Mouse (Mus musculus) heart, postnatal 10 days (tissue): ENCODE results near the gene Bub1b. TPM values are rescaled to one million over a fixed set of nuclear protein-coding genes. Genes with fewer than 3 reads are reported as not detected.
A peak's percentile ranks its signal among the peaks of the same experiment; 100 is the strongest.
"Not testable (repeated sequence)": the region's sequence is repeated elsewhere in the genome, so short reads cannot be mapped to it uniquely, and the experiment has no call there.

Experiments used
- DNase-seq, 2 experiments: peaks; one replicate each; pipeline ENCODE4 v3.0.0; 2021
- intact Hi-C: fragments of 180-260 bp; cut with DNase I; formaldehyde crosslinking; loops from one replicate; pipeline ENCODE4 v1.15.1; 2025
- total RNA-seq, 2 experiments: library from RNA; stranded (reverse); gene quantifications; 2 replicates each; pipeline ENCODE4 v1.2.3; 2021

The Bub1b gene
- 10 to 100 TPM; 15.4 to 15.9 TPM for total RNA-seq

DNA sequence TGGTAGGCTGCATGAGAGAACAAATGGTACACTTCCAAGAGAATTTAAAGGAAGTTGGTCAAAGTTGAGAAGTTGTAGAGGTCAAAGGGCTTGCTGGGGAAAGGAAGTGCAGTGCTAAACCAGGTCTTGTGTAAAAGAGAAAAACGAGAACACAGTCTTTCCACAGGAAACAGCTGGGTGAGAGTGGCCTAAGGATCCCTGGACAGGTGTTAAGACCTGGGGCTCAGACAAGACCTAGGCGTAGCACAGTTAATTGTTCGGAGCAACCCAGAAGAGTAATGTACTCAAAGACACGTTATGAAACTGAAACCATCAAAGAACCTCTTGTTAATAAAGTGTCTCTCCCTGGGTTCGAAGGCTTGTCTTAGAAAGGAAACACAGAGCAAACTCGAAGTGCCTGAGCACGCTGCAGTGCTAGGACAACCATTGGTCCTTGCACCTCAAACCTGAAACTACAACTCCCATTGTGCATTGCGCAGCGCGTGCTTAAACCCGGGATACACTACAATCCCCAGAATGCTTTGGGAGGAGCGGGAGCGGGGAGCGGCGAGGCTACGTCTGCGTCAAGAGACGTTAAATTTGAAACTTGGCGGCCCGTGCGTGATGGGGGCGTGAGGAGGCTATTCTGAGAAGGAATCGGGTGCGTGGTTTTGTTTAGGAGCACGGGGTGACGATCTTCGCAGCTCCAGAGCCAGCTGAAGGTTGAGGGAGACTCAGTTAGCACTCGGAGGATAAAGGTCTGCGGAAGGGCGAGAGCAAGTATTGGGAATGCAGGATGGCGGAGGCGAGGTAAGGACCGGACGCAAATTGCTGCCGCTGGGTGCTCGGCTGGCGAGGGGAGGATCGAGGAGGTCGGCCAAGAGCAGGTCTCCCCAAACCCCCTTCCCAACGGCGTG, at the start of gene Bub1b:
TSS of gene Bub1b (plus strand) at position 539 of the 896 bp plus-strand sequence.
- peak; percentile 95 to 96 for DNase-seq
- intact Hi-C loops, result loop anchor here (2.0 kb wide), 1 partner anchor 49 kb away; the partner anchor contains the start of gene Bmf

GRCm38 (mm10) chr2:118548421-118549221, 49.4 kb upstream of the Bub1b start:
- intact Hi-C loops, result loop anchor here (2.0 kb wide), 2 partner anchors 50 to 58 kb away; partner anchors contain the start of gene Bub1b
- DNase-seq, result peak in 1 of 2 experiments; percentile 22

- intact Hi-C loops, result loop anchor here (2.0 kb wide), 2 partner anchors 49 to 59 kb away; partner anchors contain the start of gene Bub1b
Measured at GRCm38 (mm10) chr2:118549507-118550473, 48.2 kb upstream of the Bub1b start, which contains the start of gene Bmf. Gene Bmf (minus strand): TSS chr2:118549687.

DNA sequence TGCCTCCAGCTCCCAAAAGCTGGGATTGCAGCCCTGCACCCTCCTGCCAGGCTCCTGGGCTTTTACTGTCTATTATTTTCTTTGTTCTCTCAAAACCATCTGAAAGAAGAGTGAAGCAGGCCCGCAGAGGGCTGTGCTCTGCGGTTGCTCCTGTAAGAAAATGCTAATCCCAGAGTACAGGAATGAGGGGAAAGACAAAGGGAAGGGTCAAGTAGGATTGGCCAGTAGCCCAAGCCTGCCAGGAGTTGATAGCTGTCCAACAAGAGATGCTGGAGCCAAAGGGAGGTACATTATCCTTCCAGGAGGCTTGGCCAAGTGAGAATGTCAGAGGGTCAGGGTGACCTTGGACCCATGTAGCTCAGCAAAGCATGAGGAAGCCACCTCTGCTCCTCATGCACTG, 46.4 kb upstream of the Bub1b start:
- intact Hi-C loops, result no loop called here
- DNase-seq, result no peak

More at GRCm38 (mm10) chr2:118549507-118550473, 48.2 kb upstream of the Bub1b start, which contains the start of gene Bmf:
- DNase-seq, result peak; percentile 100

GRCm38 (mm10) chr2:118554356-118554990, 43.5 kb upstream of the Bub1b start:
- intact Hi-C loops, result not testable (repeated sequence)

DNA sequence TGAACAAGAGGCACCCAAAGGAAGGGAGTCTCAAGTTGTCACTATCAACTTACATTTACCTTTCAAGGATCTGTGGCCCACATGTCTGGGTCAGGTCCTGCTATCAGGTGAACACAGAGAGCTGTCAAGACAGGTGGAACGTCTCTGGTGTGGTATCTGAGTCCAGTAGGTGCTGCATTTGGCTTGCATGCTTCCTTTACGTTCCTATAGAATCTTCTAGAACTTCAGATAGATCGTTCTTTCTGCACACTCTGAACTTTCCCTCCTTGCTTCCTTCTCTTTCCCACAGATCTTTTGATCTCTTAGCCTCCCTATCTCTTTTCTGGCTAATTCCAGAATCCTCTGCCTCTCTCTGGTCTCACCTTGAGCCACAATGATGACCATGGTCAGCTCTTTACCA, 39.6 kb upstream of the Bub1b start:
- DNase-seq, result no peak
- intact Hi-C loops, result no loop called here

More at GRCm38 (mm10) chr2:118554356-118554990, 43.5 kb upstream of the Bub1b start:
- peak in 1 of 2 experiments; percentile 56 for DNase-seq

GRCm38 (mm10) chr2:118562015-118562414, 36.0 kb upstream of the Bub1b start:
- no peak for DNase-seq
- intact Hi-C loops, result no loop called here

DNA sequence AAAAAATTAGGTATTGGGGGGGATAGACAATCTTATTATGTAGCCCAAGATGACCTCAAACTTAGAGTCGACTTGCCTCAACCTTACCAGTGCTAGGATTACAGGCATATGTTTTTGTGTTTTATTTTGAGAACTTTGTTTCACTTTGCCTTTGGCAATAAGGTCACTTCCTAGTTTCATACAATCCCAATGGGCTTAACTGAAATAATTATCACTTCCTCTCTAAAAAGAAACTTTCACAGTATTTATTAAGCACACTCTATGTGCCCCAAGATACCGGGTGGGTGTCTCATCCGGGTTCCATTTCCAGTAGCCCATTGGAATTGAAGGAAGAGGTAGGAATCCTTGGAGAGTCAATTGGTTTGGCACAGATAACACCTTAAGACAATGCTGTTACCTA, 35.6 kb upstream of the Bub1b start:
- intact Hi-C loops, result no loop called here
- DNase-seq, result no peak

DNA sequence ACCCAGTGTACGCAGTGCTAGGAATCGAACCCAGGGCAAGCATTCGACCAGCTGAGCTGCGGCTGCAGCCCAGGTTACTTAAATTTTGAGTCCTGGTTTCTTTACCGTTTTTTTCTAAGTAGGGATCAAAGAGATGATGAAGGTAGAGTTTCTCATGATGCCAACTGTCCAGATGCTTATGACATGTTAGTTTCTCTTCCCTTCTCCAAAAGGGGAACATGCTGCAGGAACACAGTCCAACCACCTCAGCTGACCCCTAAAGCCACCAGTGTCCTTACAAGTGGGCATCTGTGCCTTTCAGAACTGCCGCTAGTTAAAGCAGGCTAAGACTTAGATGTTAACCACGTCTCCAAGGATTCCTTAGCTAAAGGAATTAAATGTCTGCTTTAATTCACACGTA, 30.8 kb upstream of the Bub1b start:
- DNase-seq, result no peak
- intact Hi-C loops, result no loop called here

DNA sequence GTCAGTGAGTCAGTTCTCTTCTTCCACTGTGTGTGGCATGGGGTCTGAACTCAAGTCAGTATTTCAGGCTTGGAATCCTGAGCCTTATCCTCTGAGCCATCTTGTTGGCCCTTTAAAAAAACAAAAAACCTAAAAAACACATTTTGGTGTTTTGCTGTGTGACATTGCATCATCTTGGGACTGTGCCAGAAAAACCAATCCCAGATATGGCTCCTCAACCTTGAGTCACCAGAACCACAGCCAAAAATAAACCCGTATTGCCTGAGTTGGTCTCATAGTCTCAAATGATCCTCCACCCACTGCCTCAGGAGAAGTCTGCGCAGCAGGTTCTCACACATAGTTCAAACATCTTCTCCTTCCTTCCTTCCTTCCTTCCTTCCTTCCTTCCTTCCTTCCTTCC, 27.1 kb upstream of the Bub1b start:
- DNase-seq, result no peak

GRCm38 (mm10) chr2:118572183-118572836, 25.7 kb upstream of the Bub1b start:
- intact Hi-C loops, result no loop called here
- no peak for DNase-seq

More for the DNA sequence above, 27.1 kb upstream of the Bub1b start:
- intact Hi-C loops, result no loop called here

DNA sequence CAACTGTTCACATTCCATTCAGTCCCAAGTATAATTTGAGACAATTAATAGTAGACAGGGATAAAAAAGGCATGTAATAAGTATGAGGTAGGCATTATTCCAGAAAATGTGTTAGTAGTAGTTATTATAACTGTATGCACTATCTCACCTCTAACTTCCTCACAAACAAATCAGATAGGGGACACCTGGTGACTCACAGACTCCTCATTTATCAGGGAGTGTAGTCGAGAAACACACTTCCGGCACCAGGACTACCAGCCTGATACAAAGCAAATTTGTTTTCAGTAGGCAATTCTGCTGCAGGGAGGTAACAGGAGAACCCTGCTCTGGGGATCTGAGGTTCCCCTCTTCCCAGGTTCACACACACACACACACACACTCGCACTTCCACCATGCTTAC, 24.9 kb upstream of the Bub1b start:
- no peak for DNase-seq
- intact Hi-C loops, result no loop called here

DNA sequence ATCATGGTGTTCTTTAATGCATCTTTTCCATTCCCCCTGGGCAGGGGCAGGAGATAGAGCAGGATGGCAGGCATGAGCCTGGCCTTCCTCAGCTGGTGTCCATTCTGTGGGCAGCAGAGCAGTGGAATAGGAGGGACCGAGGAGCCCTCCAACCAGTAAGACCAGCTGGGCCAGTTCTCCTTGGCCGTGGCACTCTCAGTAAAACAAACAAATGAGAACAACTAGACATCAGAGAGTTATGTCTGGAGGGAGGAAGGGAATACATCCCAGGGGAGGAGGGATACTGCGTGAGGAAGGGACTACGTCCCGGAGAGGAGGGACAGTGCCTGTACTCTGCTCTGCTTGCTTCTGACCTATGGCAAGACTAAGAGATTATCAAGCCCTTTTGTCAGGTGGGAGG, 12.0 kb upstream of the Bub1b start:
- no peak for DNase-seq
- intact Hi-C loops, result no loop called here

GRCm38 (mm10) chr2:118587686-118588085, 10.3 kb upstream of the Bub1b start:
- DNase-seq, result no peak
- intact Hi-C loops, result no loop called here

DNA sequence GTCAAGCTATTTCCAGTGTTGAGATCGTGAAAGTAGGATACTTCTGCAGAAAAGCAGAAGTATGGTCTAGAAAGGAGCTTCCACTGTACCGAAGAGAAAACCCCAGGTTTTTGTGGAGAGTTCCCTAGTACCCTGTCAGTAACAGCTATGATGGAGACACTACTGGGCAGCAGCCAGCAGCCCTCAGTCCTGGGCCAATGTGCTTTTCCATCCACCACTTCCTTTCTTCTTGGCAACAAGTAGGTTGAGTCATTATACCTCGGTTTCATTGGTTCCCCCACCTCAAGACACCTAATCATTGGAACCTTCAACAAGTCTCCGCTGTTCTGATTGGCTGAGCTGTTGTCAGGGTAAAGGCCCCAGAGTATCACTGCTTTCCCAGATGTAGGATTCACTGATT, 6.9 kb upstream of the Bub1b start:
- DNase-seq, result no peak

DNA sequence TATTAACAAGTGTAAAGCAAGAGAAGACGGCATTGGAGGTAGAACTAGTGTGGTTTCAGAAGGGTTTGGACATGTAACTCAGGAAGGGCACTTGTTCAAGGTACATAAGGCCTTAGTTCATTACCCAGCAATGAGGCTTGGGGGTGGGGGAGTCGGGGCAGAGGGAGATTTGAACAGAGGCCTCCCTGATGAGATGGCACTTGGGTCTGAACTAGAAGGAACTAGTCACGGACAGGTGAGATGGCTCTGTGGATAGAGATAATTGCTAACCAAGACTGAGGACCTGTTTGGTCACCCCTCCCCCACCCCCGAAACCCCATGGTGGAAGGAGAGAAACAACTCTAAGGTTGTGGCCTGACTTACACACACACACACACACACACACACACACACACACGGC, 1.1 kb downstream of the Bub1b start:
- DNase-seq, result no peak
- intact Hi-C loops, result loop anchor here (2.0 kb wide), 1 partner anchor 50 kb away; the partner anchor contains the start of gene Bmf

More for the DNA sequence above, 6.9 kb upstream of the Bub1b start:
- intact Hi-C loops, result no loop called here

DNA sequence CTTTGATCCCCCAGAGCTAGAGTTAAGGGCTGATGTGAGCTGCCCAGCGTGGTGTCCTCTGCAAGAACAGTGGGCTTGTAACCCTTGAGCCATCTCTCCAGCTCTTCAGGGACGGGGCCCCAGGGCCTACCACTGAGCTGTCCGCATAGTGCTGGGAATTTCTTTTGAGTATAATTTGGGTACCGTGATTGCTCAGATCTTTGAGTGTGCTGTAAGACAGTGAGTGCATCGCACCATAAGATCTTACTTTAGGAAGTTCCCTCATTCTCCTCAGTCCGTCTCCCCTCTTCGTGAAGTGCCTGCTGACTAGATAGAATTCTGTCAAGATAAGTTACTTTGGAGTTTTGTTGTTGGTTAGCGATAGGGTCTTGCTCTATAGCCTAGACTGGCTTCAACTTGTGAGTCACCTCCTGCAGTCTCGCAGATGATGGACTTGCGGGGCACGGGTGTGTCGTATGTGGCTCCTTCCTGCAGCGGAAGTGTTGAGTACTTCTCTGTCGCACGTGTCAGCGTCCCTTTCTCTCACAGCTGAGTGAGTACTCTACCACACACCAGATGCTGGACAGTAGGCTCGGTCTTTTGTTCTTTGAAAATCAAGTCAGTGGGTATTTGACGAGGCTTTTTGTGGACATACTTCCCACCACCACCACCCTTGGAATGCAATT, 3.7 kb downstream of the Bub1b start:
- intact Hi-C loops, result no loop called here
- no peak for DNase-seq

GRCm38 (mm10) chr2:118604091-118604490, 6.1 kb downstream of the Bub1b start:
- intact Hi-C loops, result no loop called here
- DNase-seq, result no peak
